Mouse (Mus musculus) spleen, postnatal 4 days (tissue): ENCODE data around the gene Fam20a.

Source experiments
- DNase-seq, 2 experiments: peaks; one replicate each; pipeline ENCODE4 v3.0.0; 2022; ENCODE audit warnings: low spot score in 2 of 2

Fam20a gene

DNA sequence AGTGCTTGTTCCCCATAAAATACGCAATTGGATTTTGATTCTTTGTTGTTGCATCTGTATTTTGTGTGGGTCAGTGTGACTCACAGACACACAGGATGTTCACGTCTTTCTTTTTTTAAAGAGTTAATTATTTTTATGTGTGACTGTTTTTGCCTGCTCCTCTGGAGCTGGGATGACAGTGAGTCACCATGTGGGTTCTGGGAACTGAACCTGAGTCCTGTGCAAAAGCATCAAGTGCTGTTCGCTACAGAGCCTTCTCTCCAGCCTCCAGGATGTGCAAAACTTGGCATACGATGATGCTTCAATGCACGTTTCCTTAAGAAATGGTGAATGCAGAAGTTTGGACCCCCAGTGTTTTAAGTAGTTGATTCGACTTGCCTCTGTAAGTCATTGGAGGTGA, 67.5 kb downstream of the Fam20a start:
- no peak for DNase-seq

DNA sequence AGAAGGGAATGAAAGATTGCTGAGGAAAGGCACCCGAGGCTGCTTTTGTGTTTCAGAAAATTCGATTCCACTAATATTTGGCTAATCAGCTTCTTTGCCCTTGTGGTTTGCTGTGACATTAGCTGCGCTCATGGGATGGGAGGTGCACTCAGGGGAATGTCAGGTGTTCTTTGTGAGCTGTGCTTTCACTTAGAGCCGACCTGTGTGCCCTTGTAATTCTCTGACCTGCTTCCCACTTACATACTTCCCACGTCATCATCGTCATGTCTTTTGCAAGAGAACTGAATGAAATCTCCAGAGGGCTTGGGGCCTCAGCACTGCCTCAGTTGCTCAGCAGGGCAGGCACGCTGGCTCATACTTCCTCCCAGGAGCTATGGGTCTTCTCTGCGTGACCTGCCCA, 68.9 kb downstream of the Fam20a start:
- DNase-seq = no peak

DNA sequence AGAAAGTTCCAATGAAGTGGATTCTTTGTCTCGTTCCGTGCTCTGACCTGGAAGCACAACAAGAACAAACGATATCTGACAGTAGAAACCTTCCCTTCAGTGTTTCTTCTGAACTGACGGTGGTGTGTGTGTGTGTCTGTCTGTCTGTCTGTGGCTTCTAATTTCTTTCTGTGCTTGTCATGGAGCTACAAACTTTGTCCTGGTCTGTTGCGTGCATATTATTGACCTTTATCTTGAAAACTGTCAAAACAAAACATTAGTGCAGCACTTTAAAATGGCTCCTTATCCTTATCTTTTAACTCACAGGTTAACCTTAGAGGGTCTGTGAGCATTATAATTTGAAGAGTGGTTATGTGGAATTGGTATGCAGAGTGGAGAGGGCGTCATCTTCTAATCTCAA, 69.6 kb downstream of the Fam20a start:
- no peak for DNase-seq

GRCm38 (mm10) chr11:109651566-109652024, 70.5 kb downstream of the Fam20a start:
- DNase-seq = peak; percentile 21 to 73

DNA sequence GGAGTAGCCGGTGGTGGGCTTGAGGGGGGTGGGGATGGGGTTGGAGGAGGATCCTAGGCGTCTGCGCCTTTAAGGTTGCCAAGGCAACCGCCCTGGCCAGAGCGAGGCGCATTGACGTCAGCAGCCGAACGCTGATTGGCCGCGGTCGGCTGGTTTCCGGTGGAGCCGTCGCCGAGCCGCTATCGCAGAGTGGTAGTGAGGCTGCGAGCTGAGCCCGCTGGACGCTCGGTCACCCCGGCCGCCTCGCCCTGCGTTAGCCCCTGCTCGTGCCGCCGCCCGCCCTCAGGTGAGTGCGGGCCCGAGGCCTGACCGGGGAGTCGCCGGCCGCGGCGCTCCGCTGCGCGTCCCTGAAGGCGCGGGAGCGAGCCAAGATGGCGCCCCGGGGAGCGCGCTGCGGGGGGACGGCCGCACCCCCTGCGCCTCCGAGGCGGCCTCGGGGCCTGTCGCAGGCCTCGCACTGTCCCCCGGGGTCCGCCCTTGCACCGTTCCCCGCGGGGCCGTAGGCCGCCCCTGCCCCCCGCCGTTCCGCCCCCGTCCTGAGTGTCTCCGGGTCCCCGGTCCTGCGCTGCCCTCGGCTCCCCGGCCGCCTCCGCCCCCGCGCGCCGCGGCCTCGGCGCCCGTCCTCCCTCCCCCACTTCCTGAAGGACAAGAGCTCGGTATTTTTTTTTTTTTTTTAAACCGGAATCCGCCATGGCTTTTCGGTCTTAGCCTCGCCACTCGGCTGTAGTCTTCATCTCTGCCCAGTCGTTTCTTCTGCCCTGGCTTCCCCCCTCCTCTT, 71.1 kb downstream of the Fam20a start:
- DNase-seq = peak; percentile 88 to 95

- peak; percentile 46 to 76 for DNase-seq
Measured at GRCm38 (mm10) chr11:109649975-109650701, 71.9 kb downstream of the Fam20a start.

GRCm38 (mm10) chr11:109649206-109649605, 72.9 kb downstream of the Fam20a start, which contains the start of gene Prkar1a:
Prkar1a (plus strand) TSS chr11:109649405.
- DNase-seq = no peak

DNA sequence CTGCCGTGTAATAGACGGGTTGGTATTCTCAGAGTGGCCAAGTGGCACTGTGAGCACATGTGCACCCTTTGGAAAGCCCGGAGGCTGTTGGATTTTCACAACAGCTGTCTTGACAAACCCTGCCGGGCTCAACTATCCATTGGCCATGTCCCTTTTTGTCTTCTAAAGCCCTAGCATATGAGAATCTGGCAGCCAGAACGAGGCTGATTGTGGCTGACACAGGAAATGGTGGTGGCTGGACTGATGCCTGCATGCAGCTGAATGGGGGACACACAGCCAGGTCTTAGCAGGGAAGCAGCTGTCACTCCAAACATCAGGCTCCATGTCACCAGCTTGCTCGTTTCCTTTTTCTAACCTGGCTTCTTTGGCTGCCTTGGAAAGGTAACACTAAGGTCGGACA, 73.6 kb downstream of the Fam20a start:
- DNase-seq = no peak

DNA sequence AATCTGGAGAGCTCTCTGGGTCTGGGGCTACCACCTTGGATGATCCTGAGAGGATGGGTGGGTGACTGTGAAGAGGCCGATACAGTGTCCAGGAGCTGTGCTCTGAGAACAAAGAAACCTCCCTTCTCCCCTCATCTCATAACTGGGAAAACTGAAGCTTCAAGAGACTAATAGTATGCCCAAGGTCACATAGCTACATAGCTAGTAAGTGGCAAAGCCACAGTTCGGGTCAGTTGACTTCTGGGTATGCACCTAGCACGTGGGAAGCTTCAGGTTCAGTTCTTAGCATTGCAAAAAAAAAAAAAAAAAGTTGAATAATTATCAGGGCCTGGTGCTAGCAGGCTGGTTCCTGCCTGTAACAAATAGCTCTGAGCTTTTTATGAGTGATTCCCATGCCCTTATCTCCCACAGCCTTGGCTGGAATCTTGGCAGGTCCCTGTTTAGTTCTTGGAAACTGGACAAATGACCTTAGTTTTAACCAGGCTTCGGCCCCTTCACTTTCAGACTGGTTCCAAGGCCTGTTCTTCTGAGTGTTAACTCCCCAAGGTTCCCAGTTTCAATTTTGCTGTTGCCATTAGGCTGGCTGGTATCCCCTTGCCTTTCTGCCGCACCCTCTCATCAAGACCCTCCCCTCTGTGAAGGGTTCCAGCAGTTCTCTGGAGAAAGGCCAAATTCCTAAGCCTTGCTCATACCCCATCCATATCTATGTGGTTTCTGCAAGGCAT, 80.4 kb downstream of the Fam20a start:
- DNase-seq = no peak

DNA sequence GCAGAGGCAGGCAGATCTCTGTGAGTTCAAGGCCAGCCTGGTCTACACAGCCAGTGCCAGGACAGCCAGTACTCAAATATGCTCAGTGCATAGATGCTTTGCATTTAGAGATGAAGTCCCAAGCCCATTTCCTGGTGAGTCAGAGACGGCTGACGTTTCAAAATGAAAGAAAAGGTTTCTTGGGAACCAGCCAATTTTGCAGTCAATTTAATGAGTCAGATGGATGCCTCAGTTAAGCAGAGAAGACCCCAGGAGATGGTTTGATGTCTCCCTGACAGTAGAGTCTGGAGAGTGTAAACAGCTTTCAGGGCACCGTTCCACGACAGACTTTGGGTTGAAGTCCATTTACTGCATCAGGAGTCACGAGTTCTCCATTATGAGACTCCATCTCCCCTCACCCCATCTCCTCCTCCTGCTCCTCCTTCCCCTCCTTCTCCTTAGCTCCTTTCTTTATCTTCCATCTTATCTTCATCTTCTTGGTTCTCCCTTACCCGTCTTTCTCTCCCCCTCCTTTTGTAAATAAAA, 86.1 kb downstream of the Fam20a start:
- no peak for DNase-seq

- DNase-seq = no peak
Measured at GRCm38 (mm10) chr11:109634928-109635327, 87.2 kb downstream of the Fam20a start.

DNA sequence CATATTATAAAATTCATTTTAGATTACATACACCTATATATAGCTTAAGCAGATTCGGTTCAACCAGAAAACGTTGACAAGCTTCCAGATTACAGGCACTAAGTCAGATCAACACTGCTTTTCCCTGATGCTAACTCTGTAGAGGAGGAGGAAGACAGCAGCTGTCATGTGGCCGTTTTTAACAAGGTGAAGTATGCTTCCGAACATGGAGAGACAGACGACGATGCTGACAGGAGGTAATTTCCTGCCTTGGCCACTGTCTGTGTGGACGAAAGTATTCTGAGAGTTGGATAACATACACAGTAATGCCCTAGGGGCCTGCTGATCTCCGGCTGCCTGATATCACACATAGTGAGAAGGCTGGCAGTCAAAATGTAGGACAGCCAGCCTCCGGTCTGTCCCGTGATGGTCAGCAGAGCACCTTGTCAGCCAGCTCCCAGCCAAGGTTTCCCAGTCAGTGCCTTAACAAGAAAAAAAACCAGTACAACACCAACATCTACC, 93.0 kb downstream of the Fam20a start:
- no peak for DNase-seq

- no peak for DNase-seq
Measured at GRCm38 (mm10) chr11:109628099-109628498, 94.0 kb downstream of the Fam20a start.

DNA sequence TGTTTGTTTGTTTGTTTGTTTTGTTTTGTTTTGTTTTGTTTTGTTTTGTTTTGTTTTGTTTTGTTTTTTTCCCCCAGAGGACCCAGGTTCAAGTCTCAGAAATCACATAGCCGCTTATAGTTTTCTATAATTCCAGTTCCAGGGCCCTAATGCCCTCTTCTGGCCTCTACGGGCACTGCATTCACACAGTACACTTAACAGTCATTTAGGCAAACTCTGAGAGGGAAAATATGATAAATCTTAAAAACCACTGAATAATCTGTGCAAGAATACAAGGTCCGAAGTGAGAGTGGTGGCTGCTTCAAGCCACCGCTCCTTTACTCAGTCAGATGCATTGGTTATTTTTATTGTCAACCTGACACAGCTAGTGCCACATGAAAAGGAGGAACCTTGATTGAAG, 94.4 kb downstream of the Fam20a start:
- DNase-seq = no peak

DNA sequence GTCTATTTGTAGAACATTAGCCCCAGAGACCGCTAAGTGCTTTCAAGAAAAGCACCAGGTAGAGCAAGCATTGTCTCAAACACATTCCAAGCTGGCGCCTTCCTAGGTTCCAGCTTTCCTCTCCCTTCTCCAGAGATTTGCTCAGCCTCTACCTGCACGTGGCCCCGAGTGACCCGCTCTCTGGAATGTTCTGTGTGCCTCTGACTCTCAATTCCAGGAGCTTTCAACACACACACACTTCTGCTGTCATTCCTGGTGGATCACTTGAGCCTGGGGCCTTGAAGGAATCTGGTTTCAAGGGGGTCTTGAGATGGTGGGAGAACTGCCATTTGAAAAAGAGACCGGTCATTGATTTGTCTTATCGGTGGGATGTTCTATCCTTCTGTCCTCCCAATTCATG, 98.8 kb downstream of the Fam20a start:
- DNase-seq = no peak

DNA sequence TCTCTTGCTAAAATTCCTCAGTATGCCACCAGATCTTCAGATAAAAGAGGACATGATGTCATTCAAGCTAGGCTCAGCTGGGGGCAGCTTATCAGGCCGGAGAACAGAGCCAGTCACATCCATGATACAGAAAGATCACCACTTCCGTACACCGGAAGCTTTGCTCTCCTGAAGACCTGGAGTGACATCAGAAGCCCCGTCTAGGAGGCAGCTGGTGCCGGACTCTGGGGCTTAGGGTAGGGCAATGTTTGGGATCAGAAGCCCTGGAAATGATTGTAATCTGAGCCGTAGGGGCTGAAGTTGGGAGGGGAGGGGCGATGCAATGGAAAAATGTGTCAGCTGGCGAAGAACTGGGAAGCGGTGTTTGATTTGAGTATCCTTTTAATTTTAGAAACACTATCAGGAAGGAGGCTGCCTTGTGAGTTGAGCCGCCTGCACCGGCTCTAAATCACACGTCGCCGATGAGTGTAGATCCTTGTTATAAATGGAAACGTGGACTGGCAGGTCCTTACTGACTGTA, 99.5 kb downstream of the Fam20a start:
- no peak for DNase-seq

DNA sequence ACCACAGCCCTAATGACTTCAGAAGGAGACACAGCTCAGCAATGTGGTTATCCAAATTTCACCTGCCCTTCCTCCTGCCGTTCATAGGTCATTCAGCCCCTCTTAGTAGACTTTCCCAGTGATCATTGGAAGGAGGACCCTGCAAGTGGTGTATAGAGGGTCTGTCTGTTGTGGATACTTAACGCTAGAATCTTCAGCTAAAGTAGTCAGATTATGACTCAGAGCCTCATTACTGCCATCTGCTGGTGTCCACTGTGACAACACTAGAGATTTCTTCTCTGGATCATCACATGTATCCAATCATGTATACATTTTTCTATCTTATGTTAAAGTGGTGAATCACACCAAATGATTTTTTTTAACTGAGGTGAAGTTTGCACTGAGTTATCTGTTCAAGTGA, 100.9 kb downstream of the Fam20a start:
- peak; percentile 50 to 79 for DNase-seq

GRCm38 (mm10) chr11:109620356-109620755, 101.7 kb downstream of the Fam20a start:
- no peak for DNase-seq
